11 mouse cellular contexts compared by ENCODE assay signal in genomic region chr10:127050119-127050474, GRCm38 (mm10). TPM values are rescaled to one million over a fixed set of nuclear protein-coding genes. Genes with fewer than 3 reads are reported as not detected.
DNase-seq lines count a peak whose midpoint lies in the region; ATAC-seq and TF ChIP-seq lines count a peak whose summit lies in the region.
"Had no signal": no experiment of that assay in that cellular context is flagged by ENCODE, and none has a peak within 500 bp of the region (broad histone marks: within the 10 kb centered on the region; RNA-seq: fewer than 3 reads in every experiment).

No protein-coding gene starts in this region.

- ATAC-seq in kidney, postnatal 0 days (replicated peaks; ENCODE audit: low FRiP score, low read depth): no peak
- peak; percentile 73 for ATAC-seq in megakaryocyte, adult 5-6 weeks (ENCODE audit: poor library complexity, severe bottlenecking)

- H3K36me3 ChIP-seq in kidney, postnatal 0 days (ENCODE audit: insufficient read depth, low read length): 0 out of 2 replicates have a peak, but pooled peaks cover under 1% of the 10 kb centered on the region
- H3K36me3 ChIP-seq in E14TG2a.4 (ENCODE audit: insufficient read depth, low read length): peaks cover 42% of the 10 kb centered on the region
- H3K36me3 ChIP-seq in embryonic facial prominence, embryonic 10.5 days (replicated peaks): peaks cover 17% of the 10 kb centered on the region

- no peak for DNase-seq in kidney, postnatal 0 days (ENCODE audit: low spot score)
- no peak for DNase-seq in kidney, adult 11 months
- DNase-seq in embryonic facial prominence, embryonic 10.5 days (ENCODE audit: low spot score): no peak
- DNase-seq in embryo, embryonic 9.5 days (ENCODE audit: extremely low spot score): no peak
- no peak for DNase-seq in kidney, postnatal 10 days
- DNase-seq: left cerebral cortex, postnatal 4 days; lung, postnatal 36 days had no signal

- 0 out of 2 replicates have a peak overlapping the region, but pooled peaks have one; percentile 9 for H3K27ac ChIP-seq in kidney, postnatal 0 days
- no peak overlapping the region for H3K27ac ChIP-seq in embryonic facial prominence, embryonic 10.5 days (replicated peaks)

- peaks cover 24% of the 10 kb centered on the region for H3K27me3 ChIP-seq in kidney, postnatal 0 days (ENCODE audit: insufficient read depth, low read length)
- peaks cover 43% of the 10 kb centered on the region for H3K27me3 ChIP-seq in E14TG2a.4 (ENCODE audit: insufficient read depth, low read length)
- H3K27me3 ChIP-seq in embryonic facial prominence, embryonic 10.5 days (replicated peaks; ENCODE audit: low read depth, poor library complexity, severe bottlenecking): peaks cover 73% of the 10 kb centered on the region

- H3K4me1 ChIP-seq in kidney, postnatal 0 days (replicated peaks; ENCODE audit: insufficient read depth, low read length): peaks cover 13% of the 10 kb centered on the region; the same call in 1 of the 2 replicates
- H3K4me1 ChIP-seq in E14TG2a.4 (replicated peaks; ENCODE audit: low read depth, low read length): peaks cover 52% of the 10 kb centered on the region
- H3K4me1 ChIP-seq in embryonic facial prominence, embryonic 10.5 days: peaks cover 16% of the 10 kb centered on the region

- peak overlapping the region; percentile 54; the same call in 1 of the 2 replicates for H3K9ac ChIP-seq in kidney, postnatal 0 days (ENCODE audit: low read depth, low read length)
- H3K9ac ChIP-seq: heart, embryonic 12.5 days had no signal

- H3K9me3 ChIP-seq in kidney, postnatal 0 days (replicated peaks; ENCODE audit: low read length): no peaks in the 10 kb centered on the region
- H3K9me3 ChIP-seq in E14TG2a.4 (ENCODE audit: low read length): peaks cover 12% of the 10 kb centered on the region
- H3K9me3 ChIP-seq in embryonic facial prominence, embryonic 10.5 days: no peaks in the 10 kb centered on the region
- H3K9me3 ChIP-seq: heart, embryonic 12.5 days had no signal

- peak overlapping the region; percentile 48; the same call in 1 of the 2 replicates for H3K4me2 ChIP-seq in kidney, postnatal 0 days (ENCODE audit: low read length)

- no peak for TF ChIP-seq CTCF in kidney, postnatal 0 days (IDR thresholded peaks at IDR 0.05; ENCODE audit: low read depth)
- no peak for TF ChIP-seq CTCF in E14TG2a.4 (conservative IDR thresholded peaks at IDR 0.05; ENCODE audit: low read length)

- 14% methylated on average over 10 of the region's 10 CpGs for WGBS in kidney, postnatal 0 days
- 18% methylated on average over 10 of the region's 10 CpGs for WGBS in embryonic facial prominence, embryonic 10.5 days

- H3K4me3 ChIP-seq in kidney, postnatal 0 days (replicated peaks; ENCODE audit: low read depth, low read length): 0 out of 2 replicates have a peak overlapping the region, but pooled peaks have one; percentile 24
- H3K4me3 ChIP-seq in E14TG2a.4 (replicated peaks; ENCODE audit: low read length): peak overlapping the region; percentile 64
- H3K4me3 ChIP-seq in embryonic facial prominence, embryonic 10.5 days: peak overlapping the region; percentile 42; the same call in 1 of the 2 replicates
- H3K4me3 ChIP-seq: erythroblast, embryonic 14.5 days had no signal

RNA-seq across cellular contexts. Expression of gene Cyp27b1, which starts 2.0 kb away (rescaled TPM):
- 38.9 and 58.0 TPM in 2 replicates for polyA plus RNA-seq in kidney, postnatal 0 days (2015; fragmentation: Nextera tagmentation; extraction: Ambion mirVana)
- polyA plus RNA-seq in embryonic facial prominence, embryonic 10.5 days (2016; fragmentation: Nextera tagmentation; extraction: Ambion mirVana): 0.14 TPM in 2 replicates
- total RNA-seq in megakaryocyte, adult 5-6 weeks (2015): not detected in 2 replicates
- not detected in 2 replicates for total RNA-seq in megakaryocyte, adult 5-6 weeks (2017)
- polyA plus RNA-seq: erythroblast, embryonic 14.5 days had no signal

RNA-seq across cellular contexts. Expression of gene Eef1akmt3, which starts 8.8 kb away (rescaled TPM):
- 0.89 and 1.3 TPM in 2 replicates for polyA plus RNA-seq in kidney, postnatal 0 days (2015; fragmentation: Nextera tagmentation; extraction: Ambion mirVana)
- 0.27 and 0.29 TPM in 2 replicates for polyA plus RNA-seq in embryonic facial prominence, embryonic 10.5 days (2016; fragmentation: Nextera tagmentation; extraction: Ambion mirVana)
- total RNA-seq in megakaryocyte, adult 5-6 weeks (2015): not detected in 2 replicates
- 0.08 TPM in 1 of 2 replicates, not detected in the other for total RNA-seq in megakaryocyte, adult 5-6 weeks (2017)
- polyA plus RNA-seq: erythroblast, embryonic 14.5 days had no signal

RNA-seq across cellular contexts. Expression of gene Mettl1, which starts 8.9 kb away (rescaled TPM):
- 37.4 and 40.2 TPM in 2 replicates for polyA plus RNA-seq in kidney, postnatal 0 days (2015; fragmentation: Nextera tagmentation; extraction: Ambion mirVana)
- polyA plus RNA-seq in embryonic facial prominence, embryonic 10.5 days (2016; fragmentation: Nextera tagmentation; extraction: Ambion mirVana): 58.6 and 62.4 TPM in 2 replicates
- total RNA-seq in megakaryocyte, adult 5-6 weeks (2015): 4.2 and 5.4 TPM in 2 replicates
- 3.5 and 8.9 TPM in 2 replicates for total RNA-seq in megakaryocyte, adult 5-6 weeks (2017)

RNA-seq across cellular contexts. Expression of gene March9, which starts 9.9 kb away (rescaled TPM):
- 1.6 and 1.9 TPM in 2 replicates for polyA plus RNA-seq in kidney, postnatal 0 days (2015; fragmentation: Nextera tagmentation; extraction: Ambion mirVana)
- 1.2 and 1.3 TPM in 2 replicates for polyA plus RNA-seq in embryonic facial prominence, embryonic 10.5 days (2016; fragmentation: Nextera tagmentation; extraction: Ambion mirVana)
- total RNA-seq in megakaryocyte, adult 5-6 weeks (2015): 0.04 TPM in 1 of 2 replicates, not detected in the other
- total RNA-seq in megakaryocyte, adult 5-6 weeks (2017): 0.22 and 0.37 TPM in 2 replicates
- polyA plus RNA-seq: erythroblast, embryonic 14.5 days had no signal

RNA-seq across cellular contexts. Expression of gene Cdk4, which starts 13.2 kb away (rescaled TPM):
- 1,113 and 1,153 TPM in 2 replicates for polyA plus RNA-seq in kidney, postnatal 0 days (2015; fragmentation: Nextera tagmentation; extraction: Ambion mirVana)
- 3,008 and 3,023 TPM in 2 replicates for polyA plus RNA-seq in embryonic facial prominence, embryonic 10.5 days (2016; fragmentation: Nextera tagmentation; extraction: Ambion mirVana)
- 276 and 285 TPM in 2 replicates for total RNA-seq in megakaryocyte, adult 5-6 weeks (2015)
- total RNA-seq in megakaryocyte, adult 5-6 weeks (2017): 174 and 258 TPM in 2 replicates

Comparison
In these comparisons a context has a peak if more than half of its experiments do, and no peak if none do; other contexts are left out.
1. RNA of gene Cyp27b1, which starts 2.0 kb away (polyA plus RNA-seq): 38.9 to 58.0 TPM in kidney, postnatal 0 days; 0.14 TPM in embryonic facial prominence, embryonic 10.5 days; every median in the first group is over 10 times any median in the second.
2. Peak in every context shown above with its lines, with median percentiles within 50 percentile points of each other: H3K4me3 ChIP-seq.